Mouse (Mus musculus): ENCODE data around the gene Gm49361.

GRCm38 (mm10) chr14:57682751-57683150 lies 63.2 kb downstream of the Gm49361 start:
- TF ChIP-seq CTCF (IDR thresholded peaks at IDR 0.05; ENCODE audit: low read depth, low read length), result no peak
- no peak for TF ChIP-seq TAL1 (conservative IDR thresholded peaks at IDR 0.05; ENCODE audit: low read depth, low read length)

Data from G1E (cell line).